Mouse (Mus musculus) heart, postnatal 14 days (tissue): ENCODE measurements around the gene Macrod1. TPM values are rescaled to one million over a fixed set of nuclear protein-coding genes. Genes with fewer than 3 reads are reported as not detected.
"Not testable (repeated sequence)": the region's sequence is repeated elsewhere in the genome, so short reads cannot be mapped to it uniquely, and the experiment has no call there.

Experiments used
- DNase-seq, 2 experiments: peaks; one replicate each; pipeline ENCODE4 v3.0.0; 2021 to 2022
- intact Hi-C: fragments of 180-260 bp; cut with DNase I; formaldehyde crosslinking; loops from one replicate; pipeline ENCODE4 v1.15.1; 2025
- long read RNA-seq, 2 experiments: library from polyadenylated mRNA; stranded (forward); transcript quantifications; one replicate each; pipeline ENCODE4 v2.0.0; 2021
- total RNA-seq, 2 experiments: library from RNA; stranded (reverse); gene quantifications; 2 replicates each; pipeline ENCODE4 v1.2.3; 2021

Gene Macrod1
- 100 to 1,000 TPM; 181 to 186 TPM for total RNA-seq
- long read RNA-seq, experiment 1, transcript Macrod1-201 (11 exons, 1,228 nt): major isoform, 236 of 273 reads
- long read RNA-seq, experiment 1, partial matches to known transcripts: 9 of 273 reads
- long read RNA-seq, experiment 1, other reads (novel, unspliced or antisense): 28 of 273 reads
- long read RNA-seq, experiment 2, transcript Macrod1-201 (11 exons, 1,228 nt): major isoform, 155 of 195 reads
- long read RNA-seq, experiment 2, partial matches to known transcripts: 7 of 195 reads
- long read RNA-seq, experiment 2, other reads (novel, unspliced or antisense): 33 of 195 reads

DNA sequence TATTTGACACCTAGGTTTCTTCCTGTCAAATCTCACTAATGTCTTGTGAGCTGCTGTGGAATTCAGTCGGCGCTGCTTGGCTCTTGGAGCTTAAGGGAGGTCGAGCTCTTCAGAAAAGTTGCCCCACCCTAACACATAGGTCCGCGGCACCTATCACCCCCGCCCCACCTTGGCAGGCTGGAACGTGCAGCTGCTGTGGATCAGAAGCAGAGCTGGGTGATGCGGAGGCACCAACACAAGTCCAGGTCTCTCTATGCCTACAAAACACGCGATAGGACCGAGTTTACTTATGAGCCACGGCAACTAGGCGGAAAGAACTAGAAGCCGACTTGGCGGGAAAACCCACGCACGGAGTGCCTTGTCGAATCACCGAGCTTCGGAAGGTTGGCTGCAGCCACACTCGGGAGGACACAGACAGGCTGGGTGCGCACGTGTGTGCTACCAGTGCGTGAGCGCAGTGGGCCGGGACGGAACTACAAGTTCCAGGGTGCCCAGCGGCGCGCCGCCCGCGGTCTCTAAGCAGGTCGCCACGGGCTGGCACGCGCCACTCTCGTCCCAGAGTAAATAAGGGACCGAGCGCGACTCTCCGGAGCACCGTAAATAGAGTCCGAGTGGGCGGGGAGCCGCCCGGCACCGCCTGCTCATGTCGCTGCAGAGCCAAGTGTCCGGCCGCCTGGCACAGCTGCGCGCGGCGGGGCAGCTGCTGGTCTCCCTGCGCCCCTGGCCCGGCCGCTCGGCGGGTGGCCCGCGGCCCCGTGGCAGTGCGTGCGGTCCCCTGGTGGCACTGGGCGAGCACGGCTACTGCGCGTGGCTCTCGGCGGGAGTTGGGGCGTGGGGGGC lies at the start of gene Macrod1:
Gene Macrod1, plus strand, starts transcription at position 563 of the 840 bp plus-strand sequence.
- intact Hi-C loops: no loop called here
- peak; percentile 81 to 82 for DNase-seq

DNA sequence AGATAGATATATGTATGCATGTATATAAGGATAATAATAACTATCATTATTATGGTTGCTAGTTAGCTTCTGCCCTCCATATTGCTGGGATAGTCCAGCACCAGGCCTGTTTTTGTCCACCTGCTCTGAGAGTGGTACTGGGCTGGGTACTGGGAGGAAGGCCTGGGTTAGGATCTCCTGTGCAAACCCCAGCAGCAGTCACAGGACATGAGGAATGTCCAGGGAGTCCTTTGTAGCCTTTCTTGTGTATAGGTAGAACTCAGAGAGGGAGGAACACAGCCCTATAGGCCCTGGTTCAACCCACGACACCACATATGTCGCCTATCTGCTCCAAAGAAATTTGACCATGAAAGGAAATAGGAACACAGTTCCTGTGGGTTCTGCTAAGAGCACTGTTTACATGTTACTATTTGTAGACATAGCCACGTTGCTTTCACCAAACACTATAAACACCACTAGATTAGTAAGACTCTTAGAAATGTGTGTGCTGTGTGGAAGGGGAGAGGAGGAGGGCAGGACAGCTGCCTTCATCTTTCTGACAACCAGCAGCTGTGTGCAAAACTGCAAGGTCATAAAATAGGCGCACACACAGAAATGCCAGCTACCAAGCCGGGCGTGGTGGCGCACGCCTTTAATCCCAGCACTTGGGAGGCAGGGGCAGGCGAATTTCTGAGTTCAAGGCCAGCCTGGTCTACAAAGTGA lies 49.6 kb upstream of the Macrod1 start:
- intact Hi-C loops: no loop called here
- no peak for DNase-seq

DNA sequence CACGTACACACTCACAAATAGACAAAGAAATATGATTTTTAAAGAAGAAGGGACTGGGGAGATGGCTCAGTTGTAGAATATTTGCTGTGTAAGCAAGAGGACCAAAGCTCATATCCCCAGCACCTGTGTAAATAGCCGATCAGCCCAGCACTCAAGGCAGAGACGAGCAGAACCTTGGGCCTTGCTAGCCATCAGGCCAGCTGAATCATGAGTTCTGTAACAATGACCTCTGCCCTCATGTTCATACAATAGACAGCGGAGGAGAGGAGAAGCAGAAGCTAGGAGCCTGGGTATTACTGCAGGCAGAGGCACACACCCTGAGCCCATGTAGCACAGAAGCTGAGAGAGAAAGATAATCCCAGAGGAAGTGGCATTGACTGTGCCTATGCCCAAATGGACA lies 44.2 kb upstream of the Macrod1 start:
- no peak for DNase-seq
- intact Hi-C loops: no loop called here

GRCm38 (mm10) chr19:7013984-7014383 lies 42.6 kb upstream of the Macrod1 start:
- no peak for DNase-seq
- intact Hi-C loops: no loop called here

DNA sequence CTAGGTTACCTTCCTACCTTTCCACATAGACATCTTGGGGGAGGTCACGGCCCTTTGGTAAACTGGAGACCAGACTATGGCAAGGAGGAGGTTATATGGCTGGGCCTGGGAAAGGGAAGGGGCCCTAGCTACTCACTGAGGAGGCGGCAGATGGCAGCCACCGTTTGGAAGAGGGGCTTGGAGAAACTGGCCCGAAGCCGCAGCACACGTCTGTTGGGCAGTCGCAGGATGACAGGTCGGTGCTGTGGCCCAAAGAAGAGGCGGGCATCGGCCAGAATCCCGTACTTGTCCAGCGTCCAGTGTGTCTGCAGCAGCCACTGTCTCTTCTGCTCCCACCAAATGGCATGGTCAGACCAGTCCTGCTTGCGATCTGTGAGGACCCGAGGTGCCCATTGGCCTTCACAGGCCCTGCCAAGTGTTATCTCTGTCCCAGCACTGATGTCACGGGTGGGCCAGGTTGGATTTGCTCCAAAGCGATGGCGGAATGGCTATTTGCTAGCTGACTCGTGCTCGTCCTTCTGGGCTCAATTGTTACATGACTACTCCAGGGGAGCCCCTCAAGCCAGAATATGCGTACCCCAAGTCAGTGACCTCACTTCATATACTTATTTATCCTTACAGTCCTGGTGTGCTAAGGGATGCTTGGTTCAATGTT lies 42.0 kb upstream of the Macrod1 start:
- DNase-seq: no peak
- intact Hi-C loops: no loop called here

- intact Hi-C loops: no loop called here
- no peak for DNase-seq
These were observed 38.8 kb upstream of the Macrod1 start for GRCm38 (mm10) chr19:7017541-7018457.

- no peak for DNase-seq
- intact Hi-C loops: no loop called here
These were observed 38.1 kb upstream of the Macrod1 start for GRCm38 (mm10) chr19:7018546-7018945.

GRCm38 (mm10) chr19:7019191-7019590 lies 37.4 kb upstream of the Macrod1 start, which contains the start of gene Fermt3:
Fermt3 (minus strand) TSS chr19:7019469.
- DNase-seq: peak in 1 of 2 experiments; percentile 51
- intact Hi-C loops: no loop called here

DNA sequence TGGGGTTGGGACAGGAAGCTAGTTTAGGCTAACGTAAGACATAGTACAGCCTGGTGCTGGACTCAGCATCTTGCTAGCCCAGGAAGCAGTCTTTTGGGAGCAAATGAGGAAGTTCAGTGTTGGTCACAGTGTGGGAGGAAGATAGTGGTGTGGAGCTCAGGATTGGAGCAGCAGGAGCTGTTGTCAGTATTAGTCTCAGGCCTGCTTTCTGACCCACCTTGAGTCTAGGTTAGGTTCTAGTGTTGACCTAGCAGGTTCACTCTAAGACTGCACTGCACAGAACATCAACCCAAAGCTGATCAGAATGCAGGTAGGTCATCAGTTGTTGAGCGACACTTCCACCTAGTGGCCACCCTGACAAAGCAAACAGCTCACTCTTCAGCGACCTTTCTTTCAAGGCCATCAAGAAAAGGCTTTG lies 36.4 kb upstream of the Macrod1 start:
- peak; percentile 61 to 68 for DNase-seq
- intact Hi-C loops: loop anchor here (2.0 to 5.0 kb wide), 4 partner anchors 41 to 528 kb away; partner anchors contain the start of gene Catsperz

GRCm38 (mm10) chr19:7029531-7029930 lies 27.1 kb upstream of the Macrod1 start:
- DNase-seq: no peak
- intact Hi-C loops: no loop called here

- no peak for DNase-seq
- intact Hi-C loops: loop anchor here (5.0 kb wide), 1 partner anchor 37 kb away; the partner anchor contains the start of genes Nudt22 and Trpt1
These were observed 22.6 kb upstream of the Macrod1 start for GRCm38 (mm10) chr19:7034006-7034405.

GRCm38 (mm10) chr19:7039088-7039720 lies 17.4 kb upstream of the Macrod1 start:
- intact Hi-C loops: no loop called here
- DNase-seq: peak; percentile 42 to 51

GRCm38 (mm10) chr19:7039841-7040636 lies 16.6 kb upstream of the Macrod1 start, which contains the start of gene Stip1:
Stip1 (minus strand) TSS chr19:7039967.
- peak; percentile 97 to 98 for DNase-seq
- intact Hi-C loops: no loop called here

DNA sequence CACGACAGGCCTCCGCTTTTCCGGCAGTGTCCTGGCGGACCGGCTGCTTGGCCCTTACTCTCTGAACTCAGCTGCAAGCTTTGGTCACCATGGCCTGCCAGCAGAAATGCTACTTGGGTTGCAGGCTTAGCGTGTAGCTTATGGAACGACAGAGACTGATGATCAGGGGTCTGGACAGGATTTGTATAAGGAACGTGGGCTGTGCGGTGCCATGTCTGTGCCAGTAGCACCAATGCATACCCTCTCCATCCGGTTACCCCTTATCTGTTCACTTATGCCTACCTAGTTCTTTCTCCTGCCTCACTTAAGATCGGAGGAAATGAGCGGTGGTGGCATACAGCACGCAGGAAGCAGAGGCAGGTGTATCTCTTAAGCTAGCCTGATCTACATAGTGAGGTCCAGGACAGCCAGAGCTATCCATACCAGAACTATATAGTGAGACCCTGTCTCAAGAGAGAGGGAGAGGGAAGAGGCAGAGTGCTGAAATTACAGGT lies 15.9 kb upstream of the Macrod1 start:
- no peak for DNase-seq
- intact Hi-C loops: no loop called here

- DNase-seq: no peak
- intact Hi-C loops: no loop called here
These were observed 15.4 kb upstream of the Macrod1 start for GRCm38 (mm10) chr19:7041171-7041570.

- intact Hi-C loops: no loop called here
- no peak for DNase-seq
These were observed 12.3 kb upstream of the Macrod1 start for GRCm38 (mm10) chr19:7044279-7044678.

DNA sequence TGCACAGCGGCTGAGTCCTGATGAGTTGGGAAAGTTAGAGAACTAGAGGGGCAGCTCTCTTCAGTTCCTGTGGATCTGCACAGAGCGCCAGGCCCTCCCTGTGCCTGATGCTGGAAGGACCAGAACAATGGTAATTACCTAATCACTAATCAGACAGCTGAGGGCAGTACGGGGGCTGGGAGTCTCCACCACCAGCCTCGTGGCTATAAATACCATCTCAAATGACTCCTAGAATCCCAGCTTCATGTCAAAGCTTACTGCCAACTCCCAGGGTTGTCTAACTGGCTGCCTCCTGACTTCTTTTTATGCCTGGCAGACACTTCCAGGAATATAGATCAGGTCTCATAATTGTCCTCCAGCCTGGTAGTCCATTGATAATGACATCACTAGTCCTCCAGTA lies 11.9 kb upstream of the Macrod1 start:
- DNase-seq: no peak
- intact Hi-C loops: no loop called here

DNA sequence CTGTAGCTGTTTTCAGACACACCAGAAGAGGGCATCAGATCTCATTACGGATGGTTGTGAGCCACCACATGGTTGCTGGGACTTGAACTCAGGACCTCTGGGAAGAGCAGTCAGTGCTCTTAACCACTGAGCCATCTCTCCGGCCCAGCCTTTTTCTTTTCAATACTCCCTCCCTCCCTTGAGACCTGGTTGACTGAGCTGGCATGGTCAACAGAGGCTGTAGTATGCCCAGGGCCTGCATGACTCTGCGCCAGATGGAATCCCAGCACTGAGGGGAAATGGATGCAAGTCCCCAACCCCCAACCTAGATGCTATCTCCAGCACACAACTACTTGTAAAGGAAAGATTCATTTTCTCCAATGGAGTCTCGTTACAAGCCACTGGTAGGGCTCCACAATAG lies 3.2 kb upstream of the Macrod1 start:
- DNase-seq, intact Hi-C loops: not testable (repeated sequence)
